Mouse (Mus musculus): ENCODE data around the gene Snapc2. TPM values are rescaled to one million over a fixed set of nuclear protein-coding genes. Genes with fewer than 3 reads are reported as not detected.
"Not testable (repeated sequence)": the region's sequence is repeated elsewhere in the genome, so short reads cannot be mapped to it uniquely, and the experiment has no call there.

The Snapc2 gene
- polyA plus RNA-seq, 1 experiment from 2014 or later = 69.8 TPM

- H3K9ac ChIP-seq (replicated peaks; ENCODE audit: low read depth, low read length) = no peak within 1 kb of the TSS
- 76% methylated on average over 15 of the region's 15 CpGs for WGBS
- peaks cover 4% of the 10 kb centered on the region for H3K4me1 ChIP-seq (replicated peaks; ENCODE audit: control insufficient read depth, insufficient read depth, low read length)
- H3K4me3 ChIP-seq (replicated peaks; ENCODE audit: low read length) = no peak within 1 kb of the TSS
- peaks cover 42% of the 10 kb centered on the region for H3K36me3 ChIP-seq (ENCODE audit: control insufficient read depth, insufficient read depth)
- no peak within 1 kb of the TSS for H3K27ac ChIP-seq (ENCODE audit: low read length)
- H3K9me3 ChIP-seq (ENCODE audit: control insufficient read depth, low read length) = no peaks in the 10 kb centered on the region
- H3K27me3 ChIP-seq (replicated peaks; ENCODE audit: control insufficient read depth, insufficient read depth, low read length) = no peaks in the 10 kb centered on the region
- ATAC-seq = no peak
- H3K4me2 ChIP-seq (ENCODE audit: low read length) = no peak within 1 kb of the TSS
Measured at GRCm38 (mm10) chr8:4247951-4248540, 4.8 kb upstream of the Snapc2 start, which contains the start of gene Tgfbr3l. TSS of gene Tgfbr3l (plus strand) at chr8:4248214.

DNA sequence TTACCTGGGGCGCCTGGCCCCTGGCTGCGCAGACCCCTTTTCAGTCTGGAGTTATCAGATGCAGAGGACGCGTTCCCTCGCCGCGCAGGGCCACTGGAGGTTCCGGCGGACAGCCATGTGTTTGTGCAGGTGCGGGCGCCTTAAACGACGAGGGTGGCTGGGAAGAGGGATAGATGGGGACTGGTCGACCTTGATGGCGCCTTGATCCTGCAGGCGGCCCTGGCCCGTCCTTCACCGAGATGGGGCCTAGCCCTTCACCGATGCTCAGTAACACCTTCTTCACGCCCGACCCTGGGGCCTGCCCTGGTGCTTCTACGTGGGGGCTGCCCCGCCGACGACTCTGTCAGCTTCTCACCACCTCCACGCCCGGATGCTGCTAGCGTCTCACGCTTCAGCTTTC, 3.7 kb upstream of the Snapc2 start:
- H3K4me2 ChIP-seq (ENCODE audit: low read length) = no peak overlapping the region
- peaks cover 31% of the 10 kb centered on the region for H3K36me3 ChIP-seq (ENCODE audit: control insufficient read depth, insufficient read depth)
- WGBS = 22% methylated on average over 29 of the region's 29 CpGs
- no peak overlapping the region for H3K4me3 ChIP-seq (replicated peaks; ENCODE audit: low read length)
- no peak overlapping the region for H3K27ac ChIP-seq (ENCODE audit: low read length)
- H3K27me3 ChIP-seq (replicated peaks; ENCODE audit: control insufficient read depth, insufficient read depth, low read length) = no peaks in the 10 kb centered on the region
- ATAC-seq = no peak
- no peaks in the 10 kb centered on the region for H3K9me3 ChIP-seq (ENCODE audit: control insufficient read depth, low read length)
- peaks cover 12% of the 10 kb centered on the region for H3K4me1 ChIP-seq (replicated peaks; ENCODE audit: control insufficient read depth, insufficient read depth, low read length)
- H3K9ac ChIP-seq (replicated peaks; ENCODE audit: low read depth, low read length) = no peak overlapping the region

DNA sequence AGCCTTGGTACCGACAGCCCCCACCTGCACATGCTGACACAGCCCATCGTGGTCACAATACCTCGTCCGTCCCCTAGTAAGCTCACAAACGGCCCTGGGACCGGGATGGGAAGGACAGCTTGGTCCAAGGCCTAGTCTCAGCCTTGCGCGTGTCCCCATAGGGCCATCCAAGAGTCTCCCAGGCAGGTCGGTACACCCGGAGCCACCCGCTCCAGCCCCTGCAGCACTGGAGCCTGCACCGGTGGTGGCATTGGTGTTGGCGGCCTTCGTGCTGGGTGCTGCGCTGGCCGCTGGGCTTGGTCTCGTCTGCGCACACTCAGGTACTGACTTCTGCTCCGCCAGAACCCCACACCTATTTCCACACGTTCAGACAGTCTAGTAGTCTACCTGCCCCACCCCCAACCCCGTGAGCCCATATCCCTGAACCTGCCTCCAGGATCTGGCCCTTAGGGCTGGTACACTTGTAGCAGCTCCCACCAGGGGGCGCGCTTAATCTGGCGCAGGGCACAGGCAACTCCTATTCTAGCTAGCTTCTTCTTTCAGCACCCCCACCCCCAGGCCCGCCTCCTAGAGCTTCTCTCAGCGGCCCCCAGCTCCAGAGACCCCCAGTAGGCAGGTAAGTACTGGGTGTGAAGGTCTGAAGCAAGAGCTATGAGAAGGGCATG, 2.4 kb upstream of the Snapc2 start:
- 35% methylated on average over 26 of the region's 26 CpGs for WGBS
- Histone ChIP-seq H3K9ac (replicated peaks; ENCODE audit: low read depth, low read length) (no peak overlapping the region), H3K9me3 (ENCODE audit: control insufficient read depth, low read length) (no peaks in the 10 kb centered on the region), H3K27ac (ENCODE audit: low read length) (no peak overlapping the region), H3K36me3 (ENCODE audit: control insufficient read depth, insufficient read depth) (peaks cover 20% of the 10 kb centered on the region), H3K27me3 (replicated peaks; ENCODE audit: control insufficient read depth, insufficient read depth, low read length) (no peaks in the 10 kb centered on the region), H3K4me1 (replicated peaks; ENCODE audit: control insufficient read depth, insufficient read depth, low read length) (peaks cover 15% of the 10 kb centered on the region), H3K4me2 (ENCODE audit: low read length) (no peak overlapping the region), H3K4me3 (replicated peaks; ENCODE audit: low read length) (no peak overlapping the region)
- ATAC-seq = peak; percentile 26

GRCm38 (mm10) chr8:4252116-4252760, 642 bp upstream of the Snapc2 start:
- Histone ChIP-seq H3K4me1 (replicated peaks; ENCODE audit: control insufficient read depth, insufficient read depth, low read length) (peaks cover 26% of the 10 kb centered on the region), H3K4me3 (replicated peaks; ENCODE audit: low read length) (peak overlapping the region; percentile 97), H3K27ac (ENCODE audit: low read length) (peak overlapping the region; percentile 94), H3K4me2 (ENCODE audit: low read length) (peak overlapping the region; percentile 60), H3K36me3 (ENCODE audit: control insufficient read depth, insufficient read depth) (peaks cover 7% of the 10 kb centered on the region; the same call in 1 of the 2 replicates), H3K27me3 (replicated peaks; ENCODE audit: control insufficient read depth, insufficient read depth, low read length) (no peaks in the 10 kb centered on the region), H3K9me3 (ENCODE audit: control insufficient read depth, low read length) (no peaks in the 10 kb centered on the region), H3K9ac (replicated peaks; ENCODE audit: low read depth, low read length) (peak overlapping the region; percentile 92)
- 45% methylated on average over 8 of the region's 8 CpGs for WGBS
- ATAC-seq = no peak

DNA sequence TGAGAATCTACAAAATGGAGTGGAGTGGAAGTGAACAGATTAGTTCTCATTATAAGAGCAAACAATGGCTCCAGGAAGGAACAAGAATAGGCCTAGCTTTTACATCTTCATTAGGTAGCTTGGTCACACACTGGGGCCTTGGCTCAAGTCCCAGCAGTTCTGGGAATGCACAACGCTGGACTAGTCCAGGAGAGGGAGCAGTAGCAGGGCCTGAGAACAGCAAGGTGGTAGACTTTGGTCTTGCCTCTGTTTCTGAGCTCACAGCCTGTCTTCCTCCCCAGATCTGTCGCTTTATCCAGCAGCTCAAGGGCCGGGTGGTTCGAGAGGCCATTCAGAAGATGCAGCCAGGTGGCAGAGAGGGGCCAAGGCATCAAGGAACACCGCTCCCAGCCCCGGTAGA, 1.1 kb downstream of the Snapc2 start:
- H3K4me3 ChIP-seq (replicated peaks; ENCODE audit: low read length) = peak overlapping the region; percentile 97
- peak overlapping the region; percentile 94 for H3K27ac ChIP-seq (ENCODE audit: low read length)
- 0 out of 2 replicates have a peak overlapping the region, but pooled peaks have one; percentile 15 for H3K9ac ChIP-seq (replicated peaks; ENCODE audit: low read depth, low read length)
- no peaks in the 10 kb centered on the region for H3K27me3 ChIP-seq (replicated peaks; ENCODE audit: control insufficient read depth, insufficient read depth, low read length)
- H3K4me2 ChIP-seq (ENCODE audit: low read length) = peak overlapping the region; percentile 60
- no peak for ATAC-seq
- peaks cover 35% of the 10 kb centered on the region for H3K4me1 ChIP-seq (replicated peaks; ENCODE audit: control insufficient read depth, insufficient read depth, low read length)
- no peaks in the 10 kb centered on the region for H3K9me3 ChIP-seq (ENCODE audit: control insufficient read depth, low read length)
- H3K36me3 ChIP-seq (ENCODE audit: control insufficient read depth, insufficient read depth) = peaks cover 4% of the 10 kb centered on the region; the same call in 1 of the 2 replicates
- WGBS = 42% methylated on average over 6 of the region's 6 CpGs

DNA sequence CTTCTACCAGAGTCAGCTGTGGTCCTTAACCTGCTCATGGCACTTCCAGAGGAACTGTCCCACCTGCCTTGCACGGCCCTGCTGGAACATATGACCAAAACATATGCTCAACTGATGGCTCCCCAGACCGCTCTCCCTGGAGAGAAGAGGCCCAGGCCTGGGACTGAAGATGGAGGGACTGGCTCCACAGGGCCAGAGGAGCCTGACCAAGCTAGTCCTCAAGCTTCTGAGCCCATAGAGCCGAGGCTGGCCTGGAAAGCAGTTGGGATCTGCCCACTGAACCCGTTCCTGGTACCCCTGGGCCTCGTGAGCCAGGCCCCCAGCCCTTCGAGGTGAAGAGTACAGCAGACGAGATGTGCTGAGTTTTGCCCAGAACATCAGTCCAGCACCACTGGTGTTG, 2.6 kb downstream of the Snapc2 start:
- peaks cover 42% of the 10 kb centered on the region for H3K4me1 ChIP-seq (replicated peaks; ENCODE audit: control insufficient read depth, insufficient read depth, low read length)
- WGBS = 92% methylated on average over 7 of the region's 7 CpGs

GRCm38 (mm10) chr8:4256911-4257310, 4.0 kb downstream of the Snapc2 start:
- peaks cover 11% of the 10 kb centered on the region; the same call in 1 of the 2 replicates for H3K36me3 ChIP-seq (ENCODE audit: control insufficient read depth, insufficient read depth)
- ATAC-seq = no peak
- no peaks in the 10 kb centered on the region for H3K27me3 ChIP-seq (replicated peaks; ENCODE audit: control insufficient read depth, insufficient read depth, low read length)
- peak overlapping the region; percentile 69 for H3K4me3 ChIP-seq (replicated peaks; ENCODE audit: low read length)
- H3K4me1 ChIP-seq (replicated peaks; ENCODE audit: control insufficient read depth, insufficient read depth, low read length) = peaks cover 42% of the 10 kb centered on the region
- WGBS = 36% methylated on average over 4 of the region's 4 CpGs
- H3K4me2 ChIP-seq (ENCODE audit: low read length) = peak overlapping the region; percentile 74
- H3K9me3 ChIP-seq (ENCODE audit: control insufficient read depth, low read length) = no peaks in the 10 kb centered on the region
- H3K27ac ChIP-seq (ENCODE audit: low read length) = peak overlapping the region; percentile 97
- H3K9ac ChIP-seq (replicated peaks; ENCODE audit: low read depth, low read length) = peak overlapping the region; percentile 96

More for the DNA sequence above, 2.6 kb downstream of the Snapc2 start:
- H3K4me2 ChIP-seq (ENCODE audit: low read length); H3K36me3 ChIP-seq (ENCODE audit: control insufficient read depth, insufficient read depth); H3K9ac ChIP-seq (replicated peaks; ENCODE audit: low read depth, low read length); H3K4me3 ChIP-seq (replicated peaks; ENCODE audit: low read length); H3K27ac ChIP-seq (ENCODE audit: low read length); H3K27me3 ChIP-seq (replicated peaks; ENCODE audit: control insufficient read depth, insufficient read depth, low read length); H3K9me3 ChIP-seq (ENCODE audit: control insufficient read depth, low read length); ATAC-seq: not testable (repeated sequence)

DNA sequence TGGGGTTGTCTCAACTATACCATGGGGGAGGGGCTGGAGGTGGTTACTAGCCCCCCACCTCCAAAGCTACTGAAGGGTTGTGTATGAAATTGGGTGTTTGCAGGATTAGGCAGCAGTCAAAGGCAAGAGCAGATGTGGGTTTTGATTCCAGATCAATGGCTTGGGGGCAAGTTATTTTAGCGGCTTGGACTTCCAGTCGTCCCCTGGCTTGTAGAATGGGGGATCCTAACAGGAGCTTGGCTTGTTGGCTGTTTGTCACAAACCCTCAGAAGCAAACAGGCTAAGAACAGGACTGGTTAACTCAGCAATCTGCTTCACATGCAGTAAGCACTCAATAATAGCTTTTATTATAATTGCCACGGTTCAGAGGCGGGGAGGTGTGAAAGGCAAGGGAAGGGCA, 4.5 kb downstream of the Snapc2 start:
- ATAC-seq = no peak
- peak overlapping the region; percentile 97 for H3K27ac ChIP-seq (ENCODE audit: low read length)
- H3K9ac ChIP-seq (replicated peaks; ENCODE audit: low read depth, low read length) = peak overlapping the region; percentile 96
- no peaks in the 10 kb centered on the region for H3K27me3 ChIP-seq (replicated peaks; ENCODE audit: control insufficient read depth, insufficient read depth, low read length)
- 46% methylated on average over 4 of the region's 4 CpGs for WGBS
- H3K9me3 ChIP-seq (ENCODE audit: control insufficient read depth, low read length) = no peaks in the 10 kb centered on the region
- H3K36me3 ChIP-seq (ENCODE audit: control insufficient read depth, insufficient read depth) = peaks cover 11% of the 10 kb centered on the region; the same call in 1 of the 2 replicates
- peaks cover 41% of the 10 kb centered on the region for H3K4me1 ChIP-seq (replicated peaks; ENCODE audit: control insufficient read depth, insufficient read depth, low read length)
- peak overlapping the region; percentile 74 for H3K4me2 ChIP-seq (ENCODE audit: low read length)
- H3K4me3 ChIP-seq (replicated peaks; ENCODE audit: low read length) = peak overlapping the region; percentile 69

DNA sequence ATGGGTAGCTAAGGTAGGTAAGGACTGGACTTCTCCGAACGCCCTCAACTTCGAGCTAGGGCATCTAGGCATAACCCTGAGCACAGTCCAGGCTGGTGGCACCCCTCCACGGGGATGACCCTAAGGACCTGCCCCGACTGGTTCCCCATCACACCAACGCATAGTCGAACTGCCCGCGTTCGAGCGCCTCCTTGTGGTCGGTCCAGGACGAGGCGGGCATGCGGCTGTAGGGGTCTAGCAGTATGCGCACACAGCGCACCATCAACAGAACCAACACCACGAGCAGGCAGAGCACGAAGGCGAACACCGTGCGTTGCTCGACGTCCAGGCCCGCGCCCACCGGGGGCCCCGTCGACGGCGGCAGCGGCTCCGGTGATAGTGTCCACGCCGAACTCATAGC, 5.4 kb downstream of the Snapc2 start:
- ATAC-seq = peak; percentile 55
- Histone ChIP-seq H3K4me2 (ENCODE audit: low read length) (peak overlapping the region; percentile 74), H3K4me3 (replicated peaks; ENCODE audit: low read length) (peak overlapping the region; percentile 69), H3K27ac (ENCODE audit: low read length) (peak overlapping the region; percentile 97), H3K9me3 (ENCODE audit: control insufficient read depth, low read length) (no peaks in the 10 kb centered on the region), H3K36me3 (ENCODE audit: control insufficient read depth, insufficient read depth) (peaks cover 11% of the 10 kb centered on the region; the same call in 1 of the 2 replicates), H3K27me3 (replicated peaks; ENCODE audit: control insufficient read depth, insufficient read depth, low read length) (no peaks in the 10 kb centered on the region), H3K4me1 (replicated peaks; ENCODE audit: control insufficient read depth, insufficient read depth, low read length) (peaks cover 38% of the 10 kb centered on the region), H3K9ac (replicated peaks; ENCODE audit: low read depth, low read length) (peak overlapping the region; percentile 96)
- WGBS = 3% methylated on average over 32 of the region's 35 CpGs

Data from forebrain, embryonic 16.5 days (tissue).